Mouse (Mus musculus) urinary bladder, postnatal 14 days (tissue): ENCODE results near the gene Sh3bgrl2.

Experiments
- DNase-seq: peaks from one replicate; pipeline ENCODE4 v3.0.0; 2021; ENCODE audit warnings: low spot score

Sh3bgrl2 gene

GRCm38 (mm10) chr9:83686511-83687100, 138.5 kb downstream of the Sh3bgrl2 start:
- DNase-seq: no peak

GRCm38 (mm10) chr9:83687904-83688303, 139.8 kb downstream of the Sh3bgrl2 start:
- DNase-seq: no peak
